Mouse (Mus musculus): ENCODE measurements around the gene Rasa4.
A peak's percentile ranks its signal among the peaks of the same experiment; 100 is the strongest.
"Not testable (repeated sequence)": the region's sequence is repeated elsewhere in the genome, so short reads cannot be mapped to it uniquely, and the experiment has no call there.

The Rasa4 gene

DNA sequence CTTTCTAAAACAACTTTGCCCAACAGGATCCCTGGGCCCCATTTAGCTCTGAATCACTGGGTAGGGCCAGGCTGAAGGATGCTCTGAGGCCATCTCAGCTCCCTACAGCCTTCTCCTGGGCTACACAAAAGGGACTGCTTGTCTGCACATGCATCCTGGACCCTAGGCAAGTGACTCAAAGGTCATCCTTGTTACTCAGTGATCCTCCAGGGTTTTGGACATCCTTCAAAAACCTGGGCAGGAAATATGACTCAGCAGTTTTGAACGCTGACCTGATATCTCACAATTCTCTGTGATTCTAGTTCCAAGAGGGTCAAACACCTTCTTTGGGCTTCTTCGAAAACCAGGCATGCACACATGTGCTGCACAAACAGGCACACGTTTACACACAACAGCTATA is 25.3 kb downstream of the Rasa4 start:
- DNase-seq (ENCODE audit: low spot score in 2 of 2): no peak

- not testable (repeated sequence) for DNase-seq (ENCODE audit: low spot score in 2 of 2)
These were observed 29.8 kb downstream of the Rasa4 start for GRCm38 (mm10) chr5:136113546-136113945.

DNA sequence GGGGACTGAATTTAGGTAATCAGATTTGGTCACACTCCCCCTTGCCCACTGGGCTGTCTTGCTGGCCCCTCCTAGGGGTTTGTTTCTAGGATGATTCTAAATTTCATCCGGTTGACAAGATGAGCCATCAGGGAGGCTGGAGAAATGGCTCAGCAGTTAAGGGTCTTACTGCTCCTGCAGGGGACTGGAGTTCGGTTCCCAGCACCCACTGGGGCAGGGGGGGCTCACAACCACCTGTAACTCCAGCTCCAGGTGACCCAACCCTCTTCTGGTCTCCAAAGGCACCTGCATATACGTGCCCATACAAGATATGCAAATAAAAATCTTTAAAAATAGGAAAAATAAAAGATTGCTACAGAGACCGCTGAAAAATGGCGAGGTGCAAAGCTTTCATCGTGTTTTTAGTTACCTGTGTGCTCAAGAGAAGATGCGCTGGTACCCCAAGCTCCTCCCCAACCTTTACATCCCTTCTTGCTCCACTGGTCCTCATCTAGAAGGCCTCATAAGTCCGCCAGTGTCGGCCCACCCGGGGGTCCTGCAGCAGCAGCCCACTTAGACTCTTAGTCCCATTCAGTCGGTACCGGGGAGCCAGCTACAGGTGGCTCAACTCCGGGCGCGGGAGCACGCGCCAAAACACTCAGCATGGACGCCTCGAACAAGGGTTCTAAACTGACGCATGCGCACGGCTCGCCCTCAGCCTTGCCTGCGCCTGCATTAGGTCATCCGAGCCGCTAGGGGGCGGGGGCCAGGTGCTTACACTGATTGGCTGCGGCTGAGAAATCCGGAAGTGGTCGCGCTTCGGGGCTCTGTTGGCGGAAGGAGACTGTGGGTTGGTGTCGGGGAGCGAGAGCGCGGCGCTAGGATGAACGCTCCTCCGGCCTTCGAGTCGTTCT is 32.4 kb downstream of the Rasa4 start, which contains the start of gene Polr2j:
Gene Polr2j (plus strand): TSS at position 741 of the 893 bp plus-strand sequence.
- peak; percentile 96 for DNase-seq (ENCODE audit: low spot score in 2 of 2)

- DNase-seq (ENCODE audit: low spot score in 2 of 2): no peak
These were observed 33.0 kb downstream of the Rasa4 start for GRCm38 (mm10) chr5:136116784-136117112.

DNA sequence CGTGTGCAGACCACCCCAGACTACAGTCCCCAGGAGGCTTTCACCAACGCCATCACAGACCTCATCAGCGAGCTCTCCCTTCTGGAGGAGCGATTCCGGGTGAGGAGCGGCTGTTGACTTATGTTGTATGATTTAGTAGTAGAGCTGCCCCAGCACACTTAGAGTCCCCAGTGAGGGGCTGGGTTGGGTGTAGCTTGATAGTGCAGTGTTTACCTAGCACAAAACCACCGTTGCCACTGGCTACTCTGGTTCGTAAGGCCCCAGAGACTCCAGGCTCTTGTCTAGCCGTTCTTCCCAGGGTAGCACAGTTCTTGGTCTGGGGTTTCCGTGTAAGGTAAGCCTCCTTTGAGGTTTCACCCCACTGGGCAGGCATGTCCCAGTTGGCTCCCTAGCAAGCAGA is 38.4 kb downstream of the Rasa4 start:
- DNase-seq (ENCODE audit: low spot score in 2 of 2): no peak

GRCm38 (mm10) chr5:136135571-136136291 is 52.0 kb downstream of the Rasa4 start, which contains the start of the genes Lrwd1 and Alkbh4:
TSS of gene Lrwd1 (minus strand) at chr5:136136074.
TSS of gene Alkbh4 (plus strand) at chr5:136136146.
- DNase-seq (ENCODE audit: low spot score in 2 of 2): peak; percentile 89 to 95

GRCm38 (mm10) chr5:136136292-136136990 is 52.7 kb downstream of the Rasa4 start:
- no peak for DNase-seq (ENCODE audit: low spot score in 2 of 2)

GRCm38 (mm10) chr5:136137658-136138274 is 54.0 kb downstream of the Rasa4 start:
- peak in 1 of 2 experiments; percentile 42 for DNase-seq (ENCODE audit: low spot score in 2 of 2)

DNA sequence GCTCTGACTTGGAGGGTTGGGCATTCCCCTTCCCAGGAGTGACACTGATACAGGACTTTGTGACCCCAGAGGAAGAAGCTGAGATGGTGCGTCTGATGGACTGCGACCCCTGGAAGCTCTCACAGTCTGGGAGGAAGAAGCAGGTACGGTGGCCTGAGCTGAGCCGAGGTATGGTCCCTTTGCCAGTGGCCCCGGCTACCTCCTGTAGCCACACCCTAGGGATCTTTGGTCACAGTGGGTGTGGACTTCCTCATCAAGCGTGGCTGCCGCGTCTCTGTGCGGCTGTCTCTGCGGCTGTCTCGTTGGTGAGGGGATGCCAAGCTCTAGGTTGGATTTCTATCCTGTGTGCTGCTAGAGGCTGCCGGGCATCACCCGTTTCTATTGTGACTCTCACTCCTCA is 55.7 kb downstream of the Rasa4 start:
- DNase-seq (ENCODE audit: low spot score in 2 of 2): no peak

DNA sequence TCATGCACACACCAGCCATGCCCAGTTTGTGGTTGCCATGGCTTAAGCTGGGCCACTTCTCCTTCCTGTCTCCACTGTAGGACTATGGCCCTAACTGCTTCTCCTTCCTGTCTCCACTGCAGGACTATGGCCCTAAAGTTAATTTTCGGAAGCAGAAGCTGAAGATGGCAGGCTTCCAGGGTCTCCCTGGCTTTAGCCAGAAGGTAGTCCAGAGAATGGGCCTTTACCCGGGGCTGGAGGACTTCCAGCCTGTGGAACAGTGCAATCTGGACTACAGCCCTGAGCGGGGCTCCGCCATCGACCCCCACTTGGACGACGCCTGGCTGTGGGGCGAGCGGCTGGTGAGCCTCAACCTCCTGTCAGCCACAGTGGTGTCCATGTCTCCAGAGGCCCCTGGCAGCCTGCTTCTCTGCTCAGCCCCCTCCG is 56.4 kb downstream of the Rasa4 start:
- peak in 1 of 2 experiments; percentile 40 for DNase-seq (ENCODE audit: low spot score in 2 of 2)

- no peak for DNase-seq (ENCODE audit: low spot score in 2 of 2)
These were observed 59.0 kb downstream of the Rasa4 start for GRCm38 (mm10) chr5:136142746-136143145.

- DNase-seq (ENCODE audit: low spot score in 2 of 2): no peak
These were observed 59.5 kb downstream of the Rasa4 start for GRCm38 (mm10) chr5:136143161-136143755.

DNA sequence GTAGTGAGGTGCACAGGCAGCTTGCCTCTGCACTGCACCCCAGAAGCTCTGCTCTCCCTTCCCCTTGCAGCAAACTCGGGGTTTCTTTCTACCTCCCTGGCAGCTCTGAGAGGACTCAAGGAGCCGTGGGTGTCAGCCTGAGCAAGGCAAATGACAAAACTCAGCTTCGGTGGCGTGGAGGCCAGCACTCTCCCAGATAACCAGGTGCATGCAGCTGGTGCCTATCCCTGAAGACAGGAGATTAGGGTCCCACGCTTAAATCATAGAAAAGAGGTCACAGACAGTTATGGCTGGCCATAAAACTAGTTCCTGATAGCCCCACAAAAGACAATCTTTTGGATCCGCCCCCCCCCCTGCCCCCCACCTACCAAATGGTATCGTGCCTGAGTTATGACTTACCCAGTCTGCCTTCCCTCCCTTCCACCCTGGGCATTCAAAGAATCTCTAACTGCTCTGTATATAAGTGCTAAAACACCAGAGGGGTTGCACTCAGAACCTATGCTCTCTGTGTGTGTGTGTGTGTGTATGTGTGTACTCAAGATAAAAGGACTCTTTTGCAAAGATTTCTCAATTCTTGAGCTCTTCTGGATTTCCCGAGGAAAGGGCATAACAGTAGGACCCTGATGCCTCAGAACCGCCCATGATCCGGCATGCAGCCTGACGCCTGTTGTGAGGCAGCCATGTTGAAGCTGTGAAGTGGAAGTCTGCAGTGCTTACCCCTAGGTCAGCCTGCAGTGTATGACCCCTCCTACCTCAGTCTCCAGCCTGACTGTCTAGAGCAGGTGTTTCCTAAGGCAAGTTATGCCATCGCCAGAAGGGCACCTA is 61.1 kb downstream of the Rasa4 start:
- DNase-seq (ENCODE audit: low spot score in 2 of 2): peak in 1 of 2 experiments; percentile 57

- DNase-seq (ENCODE audit: low spot score in 2 of 2): no peak
These were observed 63.2 kb downstream of the Rasa4 start for GRCm38 (mm10) chr5:136146936-136147335.

DNA sequence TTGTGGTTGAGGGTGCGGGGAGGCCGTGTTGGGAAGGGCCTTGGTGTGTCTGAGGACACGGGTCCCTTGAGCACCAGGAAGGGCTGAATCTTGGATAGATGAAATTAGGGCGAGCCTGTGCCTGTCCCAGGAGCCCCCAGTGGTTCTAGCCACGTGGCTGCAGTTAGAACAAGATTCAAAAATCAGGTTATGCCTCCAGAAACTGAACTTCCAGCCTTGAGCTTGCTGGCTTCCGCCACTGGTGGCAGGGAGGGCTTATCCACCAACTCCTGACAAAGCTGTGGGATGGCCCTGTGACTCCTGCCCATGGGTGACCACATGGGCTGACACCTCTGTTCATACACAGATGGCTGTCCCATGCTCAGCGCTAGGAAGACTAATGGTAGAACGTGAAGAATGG is 64.0 kb downstream of the Rasa4 start:
- no peak for DNase-seq (ENCODE audit: low spot score in 2 of 2)

DNA sequence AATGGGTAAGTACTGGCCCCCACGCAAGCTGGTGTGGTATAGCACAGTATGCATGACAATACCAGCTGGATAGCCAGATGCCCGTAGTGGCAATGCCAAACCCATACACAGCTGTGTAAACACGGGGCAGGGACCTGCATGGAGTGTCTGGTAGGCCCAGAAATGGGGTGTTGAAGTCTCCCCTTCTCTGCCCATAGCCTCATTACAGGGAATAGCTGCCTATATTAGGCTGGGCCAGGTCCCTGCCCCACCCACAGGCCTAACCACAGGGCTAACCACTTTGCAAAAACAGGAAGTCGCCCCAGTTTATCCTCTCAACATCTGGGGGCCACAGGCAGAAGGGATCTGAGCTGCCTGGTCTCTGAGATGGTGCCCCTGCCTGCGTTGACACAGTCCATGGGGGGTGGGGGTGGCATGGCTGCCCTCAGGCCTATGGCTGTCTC is 65.4 kb downstream of the Rasa4 start:
- not testable (repeated sequence) for DNase-seq (ENCODE audit: low spot score in 2 of 2)

GRCm38 (mm10) chr5:136152365-136152764 is 68.6 kb downstream of the Rasa4 start:
- peak in 1 of 2 experiments; percentile 39 for DNase-seq (ENCODE audit: low spot score in 2 of 2)

DNA sequence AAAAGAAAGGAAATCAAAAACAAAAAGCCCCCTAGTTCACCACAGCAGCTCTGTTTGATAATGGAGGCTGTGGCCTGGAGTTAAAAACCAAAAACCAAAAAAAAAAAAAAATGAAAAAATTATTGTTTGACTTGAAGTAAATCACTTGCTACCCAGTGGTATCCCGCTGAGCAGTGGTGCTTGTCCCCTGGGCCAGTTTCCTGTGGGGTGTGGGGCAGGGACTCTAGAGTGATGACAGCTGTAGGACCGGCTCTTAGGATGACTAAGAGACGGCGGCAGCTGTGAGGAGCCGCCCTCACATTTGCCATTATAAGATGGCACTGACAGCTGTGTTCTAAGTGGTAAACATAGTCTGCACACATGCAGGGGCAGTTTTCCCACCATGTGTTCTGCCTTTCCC is 71.7 kb downstream of the Rasa4 start:
- no peak for DNase-seq (ENCODE audit: low spot score in 2 of 2)

DNA sequence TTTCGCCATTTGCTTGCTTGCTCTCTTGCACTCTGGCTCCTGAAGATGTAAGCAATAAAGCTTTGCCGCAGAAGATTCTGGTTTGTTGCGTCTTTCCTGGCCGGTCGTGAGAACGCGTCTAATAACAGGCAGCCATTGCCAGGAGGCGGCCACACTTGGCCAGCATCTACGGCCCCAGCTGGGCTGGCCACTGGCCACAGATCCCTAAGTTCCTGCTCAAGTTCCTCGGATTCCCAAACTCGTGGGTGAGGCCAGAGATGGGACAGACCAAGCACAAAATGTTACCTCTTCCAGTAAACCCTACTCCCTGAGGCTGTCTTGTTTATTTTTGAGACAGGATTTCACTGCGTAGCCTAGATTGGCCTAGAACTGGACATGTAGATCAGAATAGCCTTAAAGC is 76.4 kb downstream of the Rasa4 start:
- DNase-seq (ENCODE audit: low spot score in 2 of 2): not testable (repeated sequence)
